Mouse (Mus musculus): ENCODE measurements at regions not wholly inside any gene's neighbourhood (a gene's known extent, or its start where the extent isn't known, plus 50 kb on each side); places are given as distances from the start of the nearest gene placed in this dataset.

- TF ChIP-seq CTCF (IDR thresholded peaks at IDR 0.05; ENCODE audit: insufficient read depth, low read depth, low read length) = no peak
- TF ChIP-seq POLR2A (IDR thresholded peaks at IDR 0.05; ENCODE audit: insufficient read depth, low read depth, low read length) = no peak
Measured at GRCm38 (mm10) chr10:126462770-126463169, 438.4 kb downstream of the Atp23 start.
